Mouse (Mus musculus): ENCODE results near the gene Ssr3. TPM values are rescaled to one million over a fixed set of nuclear protein-coding genes. Genes with fewer than 3 reads are reported as not detected.

The Ssr3 gene
- polyA plus RNA-seq, 1 experiment from 2014 or later, result 187 TPM

- Histone ChIP-seq H3K36me3 (ENCODE audit: control insufficient read depth, insufficient read depth, low read length) (peaks cover 5% of the 10 kb centered on the region), H3K4me2 (replicated peaks; ENCODE audit: low read depth) (no peak overlapping the region), H3K9ac (ENCODE audit: low read length) (no peak overlapping the region), H3K4me3 (ENCODE audit: low read depth, low read length) (no peak overlapping the region), H3K27me3 (ENCODE audit: control insufficient read depth, insufficient read depth, low read length) (no peaks in the 10 kb centered on the region), H3K4me1 (replicated peaks; ENCODE audit: control insufficient read depth, insufficient read depth) (no peaks in the 10 kb centered on the region), H3K9me3 (ENCODE audit: control insufficient read depth, low read length) (no peaks in the 10 kb centered on the region), H3K27ac (replicated peaks) (no peak overlapping the region)
- TF ChIP-seq EP300 (optimal IDR thresholded peaks at IDR 0.05) (no peak), CTCF (IDR thresholded peaks at IDR 0.05; ENCODE audit: low read depth) (no peak)
- no peak for ATAC-seq (ENCODE audit: low FRiP score, low TSS enrichment)
- no peak for DNase-seq (ENCODE audit: low spot score)
- WGBS, result 84% methylated on average over 4 of the region's 4 CpGs
These were observed 11.3 kb downstream of the Ssr3 start for GRCm38 (mm10) chr3:65381094-65381493.

DNA sequence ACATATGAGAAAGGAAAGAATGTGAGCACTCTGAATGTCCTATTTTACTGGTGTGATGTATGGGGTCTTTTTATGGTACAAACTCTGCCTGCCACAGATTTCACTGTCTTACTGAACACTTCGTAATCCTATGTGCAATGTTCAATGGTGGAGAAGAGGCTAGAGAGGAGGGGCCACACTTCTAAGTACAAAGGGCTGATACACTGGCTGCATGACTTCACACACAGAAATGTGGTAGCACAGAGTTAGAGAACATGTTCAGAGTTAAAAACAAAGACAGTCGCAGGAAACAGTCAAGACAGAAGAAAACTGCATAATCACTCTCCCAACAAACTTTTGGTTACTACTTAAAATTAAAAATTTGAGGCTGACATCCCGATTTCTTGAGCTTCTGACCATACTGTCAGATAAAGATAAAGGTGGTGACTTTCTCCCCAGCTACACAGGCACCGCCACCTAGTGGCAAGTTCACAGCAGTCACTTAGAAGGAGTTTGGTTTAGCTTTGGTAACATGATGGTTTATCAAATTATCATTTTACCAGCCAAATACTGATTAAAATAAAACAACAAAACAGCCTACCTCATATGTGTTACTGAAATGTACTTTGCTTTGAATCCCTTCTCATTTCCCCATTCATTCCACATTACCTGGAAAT lies 12.4 kb downstream of the Ssr3 start:
- no peak for ATAC-seq (ENCODE audit: low FRiP score, low TSS enrichment)
- no peak overlapping the region for H3K4me2 ChIP-seq (replicated peaks; ENCODE audit: low read depth)
- TF ChIP-seq CTCF (IDR thresholded peaks at IDR 0.05; ENCODE audit: low read depth) (peak; percentile 84), EP300 (optimal IDR thresholded peaks at IDR 0.05) (no peak)
- H3K36me3 ChIP-seq (ENCODE audit: control insufficient read depth, insufficient read depth, low read length), result peaks cover 5% of the 10 kb centered on the region
- DNase-seq (ENCODE audit: low spot score), result peak; percentile 50
- H3K27ac ChIP-seq (replicated peaks), result no peak overlapping the region
- no peaks in the 10 kb centered on the region for H3K9me3 ChIP-seq (ENCODE audit: control insufficient read depth, low read length)
- WGBS, result 70% methylated on average over 4 of the region's 4 CpGs
- H3K4me1 ChIP-seq (replicated peaks; ENCODE audit: control insufficient read depth, insufficient read depth), result no peaks in the 10 kb centered on the region
- H3K9ac ChIP-seq (ENCODE audit: low read length), result no peak overlapping the region
- H3K27me3 ChIP-seq (ENCODE audit: control insufficient read depth, insufficient read depth, low read length), result no peaks in the 10 kb centered on the region
- H3K4me3 ChIP-seq (ENCODE audit: low read depth, low read length), result no peak overlapping the region

GRCm38 (mm10) chr3:65378724-65379123 lies 13.7 kb downstream of the Ssr3 start:
- Histone ChIP-seq H3K27ac (replicated peaks) (no peak overlapping the region), H3K4me3 (ENCODE audit: low read depth, low read length) (no peak overlapping the region), H3K36me3 (ENCODE audit: control insufficient read depth, insufficient read depth, low read length) (peaks cover 5% of the 10 kb centered on the region), H3K4me1 (replicated peaks; ENCODE audit: control insufficient read depth, insufficient read depth) (no peaks in the 10 kb centered on the region), H3K9ac (ENCODE audit: low read length) (no peak overlapping the region), H3K27me3 (ENCODE audit: control insufficient read depth, insufficient read depth, low read length) (no peaks in the 10 kb centered on the region), H3K9me3 (ENCODE audit: control insufficient read depth, low read length) (no peaks in the 10 kb centered on the region), H3K4me2 (replicated peaks; ENCODE audit: low read depth) (no peak overlapping the region)
- DNase-seq (ENCODE audit: low spot score), result no peak
- TF ChIP-seq EP300 (optimal IDR thresholded peaks at IDR 0.05) (no peak), CTCF (IDR thresholded peaks at IDR 0.05; ENCODE audit: low read depth) (no peak)
- no peak for ATAC-seq (ENCODE audit: low FRiP score, low TSS enrichment)

GRCm38 (mm10) chr3:65374729-65375128 lies 17.7 kb downstream of the Ssr3 start:
- WGBS, result 82% methylated on average over 3 of the region's 3 CpGs
- Histone ChIP-seq H3K4me2 (replicated peaks; ENCODE audit: low read depth) (no peak overlapping the region), H3K9me3 (ENCODE audit: control insufficient read depth, low read length) (no peaks in the 10 kb centered on the region), H3K9ac (ENCODE audit: low read length) (no peak overlapping the region), H3K27me3 (ENCODE audit: control insufficient read depth, insufficient read depth, low read length) (no peaks in the 10 kb centered on the region), H3K36me3 (ENCODE audit: control insufficient read depth, insufficient read depth, low read length) (peaks cover 4% of the 10 kb centered on the region), H3K27ac (replicated peaks) (no peak overlapping the region), H3K4me3 (ENCODE audit: low read depth, low read length) (no peak overlapping the region), H3K4me1 (replicated peaks; ENCODE audit: control insufficient read depth, insufficient read depth) (no peaks in the 10 kb centered on the region)
- TF ChIP-seq CTCF (IDR thresholded peaks at IDR 0.05; ENCODE audit: low read depth) (no peak), EP300 (optimal IDR thresholded peaks at IDR 0.05) (no peak)
- ATAC-seq (ENCODE audit: low FRiP score, low TSS enrichment) (no peak), DNase-seq (ENCODE audit: low spot score) (no peak)

- 65% methylated on average over 5 of the region's 5 CpGs for WGBS
- Histone ChIP-seq H3K36me3 (ENCODE audit: control insufficient read depth, insufficient read depth, low read length) (peaks cover 4% of the 10 kb centered on the region), H3K9ac (ENCODE audit: low read length) (no peak overlapping the region), H3K4me3 (ENCODE audit: low read depth, low read length) (no peak overlapping the region), H3K4me2 (replicated peaks; ENCODE audit: low read depth) (no peak overlapping the region), H3K27me3 (ENCODE audit: control insufficient read depth, insufficient read depth, low read length) (no peaks in the 10 kb centered on the region), H3K9me3 (ENCODE audit: control insufficient read depth, low read length) (no peaks in the 10 kb centered on the region), H3K4me1 (replicated peaks; ENCODE audit: control insufficient read depth, insufficient read depth) (no peaks in the 10 kb centered on the region), H3K27ac (replicated peaks) (no peak overlapping the region)
- TF ChIP-seq CTCF (IDR thresholded peaks at IDR 0.05; ENCODE audit: low read depth), result no peak
- no peak for TF ChIP-seq EP300 (optimal IDR thresholded peaks at IDR 0.05)
- DNase-seq (ENCODE audit: low spot score) (no peak), ATAC-seq (ENCODE audit: low FRiP score, low TSS enrichment) (no peak)
These were observed 18.7 kb downstream of the Ssr3 start for GRCm38 (mm10) chr3:65373594-65374182.

- no peak for DNase-seq (ENCODE audit: low spot score)
- Histone ChIP-seq H3K4me1 (replicated peaks; ENCODE audit: control insufficient read depth, insufficient read depth) (no peaks in the 10 kb centered on the region), H3K27me3 (ENCODE audit: control insufficient read depth, insufficient read depth, low read length) (no peaks in the 10 kb centered on the region), H3K4me2 (replicated peaks; ENCODE audit: low read depth) (no peak overlapping the region), H3K4me3 (ENCODE audit: low read depth, low read length) (no peak overlapping the region), H3K36me3 (ENCODE audit: control insufficient read depth, insufficient read depth, low read length) (peaks cover 4% of the 10 kb centered on the region), H3K27ac (replicated peaks) (no peak overlapping the region), H3K9ac (ENCODE audit: low read length) (no peak overlapping the region), H3K9me3 (ENCODE audit: control insufficient read depth, low read length) (no peaks in the 10 kb centered on the region)
- TF ChIP-seq CTCF (IDR thresholded peaks at IDR 0.05; ENCODE audit: low read depth), result no peak
- no peak for TF ChIP-seq EP300 (optimal IDR thresholded peaks at IDR 0.05)
- ATAC-seq (ENCODE audit: low FRiP score, low TSS enrichment), result no peak
- 92% methylated on average over 4 of the region's 4 CpGs for WGBS
These were observed 19.9 kb downstream of the Ssr3 start for GRCm38 (mm10) chr3:65372552-65372951.

Measured in stomach, postnatal 0 days (tissue).